Mouse (Mus musculus): Measurements from ENCODE around the gene Tmem163.

- TF ChIP-seq CTCF (IDR thresholded peaks at IDR 0.05; ENCODE audit: borderline replicate concordance, extremely low read depth, insufficient read depth, insufficient read length) (no peak), POLR2A (IDR thresholded peaks at IDR 0.05; ENCODE audit: borderline replicate concordance, extremely low read depth, insufficient read depth, insufficient read length, poor library complexity, severe bottlenecking) (no peak)
These were observed 52.2 kb downstream of the Tmem163 start for GRCm38 (mm10) chr1:127627151-127627550.
